Comparison of ENCODE assay signal across 14 mouse cellular contexts in the genomic region with DNA sequence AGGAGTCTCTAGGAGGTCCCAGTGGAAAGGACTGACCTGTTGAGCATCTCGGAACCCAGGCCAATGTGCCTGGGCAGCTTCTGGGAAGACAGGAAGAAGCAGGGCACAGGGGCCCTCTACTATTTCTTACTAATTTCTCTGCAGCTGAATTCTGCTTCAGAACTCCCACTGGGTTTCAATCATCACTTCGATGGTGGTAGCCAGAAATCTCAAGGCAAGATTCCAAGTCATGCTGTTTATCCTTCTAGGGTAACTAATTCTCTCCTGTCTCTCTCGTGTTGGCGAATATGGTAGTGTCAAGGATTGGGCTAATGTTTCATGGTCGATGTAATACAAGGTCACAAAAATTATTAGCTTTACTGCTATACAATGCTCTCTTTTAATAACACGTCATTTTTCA. TPM values are rescaled to one million over a fixed set of nuclear protein-coding genes. Genes with fewer than 3 reads are reported as not detected.
DNase-seq lines count a peak whose midpoint lies in the region; ATAC-seq lines count a peak whose summit lies in the region.
"Had no signal": no experiment of that assay in that cellular context is flagged by ENCODE, and none has a peak within 500 bp of the region (broad histone marks: within the 10 kb centered on the region; RNA-seq: fewer than 3 reads in every experiment).

No protein-coding gene starts in this region.

- WGBS in midbrain, embryonic 14.5 days: 79% methylated on average over 6 of the region's 6 CpGs
- WGBS in midbrain, embryonic 16.5 days: 75% methylated on average over 6 of the region's 6 CpGs
- 68% methylated on average over 6 of the region's 6 CpGs for WGBS in liver, embryonic 11.5 days

- no peak overlapping the region for H3K4me3 ChIP-seq in midbrain, embryonic 14.5 days (replicated peaks; ENCODE audit: low read depth, low read length)
- no peak overlapping the region for H3K4me3 ChIP-seq in midbrain, embryonic 16.5 days (ENCODE audit: low read depth, low read length)
- H3K4me3 ChIP-seq in liver, embryonic 11.5 days (ENCODE audit: low read depth, low read length): no peak overlapping the region
- H3K4me3 ChIP-seq: embryonic facial prominence, embryonic 15.5 days; hindbrain, embryonic 10.5 days; lung, embryonic 15.5 days; midbrain, embryonic 15.5 days had no signal

- H3K9me3 ChIP-seq in midbrain, embryonic 14.5 days (ENCODE audit: control insufficient read depth, low read length): no peaks in the 10 kb centered on the region
- H3K9me3 ChIP-seq in midbrain, embryonic 16.5 days (replicated peaks; ENCODE audit: control insufficient read depth, low read length, poor library complexity, severe bottlenecking): no peaks in the 10 kb centered on the region
- H3K9me3 ChIP-seq in liver, embryonic 11.5 days (ENCODE audit: control insufficient read depth, low read length): no peaks in the 10 kb centered on the region
- H3K9me3 ChIP-seq: embryonic facial prominence, embryonic 15.5 days; hindbrain, embryonic 10.5 days; lung, embryonic 15.5 days; midbrain, embryonic 15.5 days had no signal

- H3K9ac ChIP-seq in midbrain, embryonic 14.5 days (replicated peaks; ENCODE audit: low read length): no peak overlapping the region
- no peak overlapping the region for H3K9ac ChIP-seq in midbrain, embryonic 16.5 days (ENCODE audit: low read depth, low read length)
- no peak overlapping the region for H3K9ac ChIP-seq in liver, embryonic 11.5 days (ENCODE audit: low read depth, low read length)
- H3K9ac ChIP-seq: embryonic facial prominence, embryonic 15.5 days; lung, embryonic 15.5 days; midbrain, embryonic 15.5 days had no signal

- H3K27ac ChIP-seq in midbrain, embryonic 14.5 days (replicated peaks; ENCODE audit: low read depth, low read length): no peak overlapping the region
- H3K27ac ChIP-seq in midbrain, embryonic 16.5 days (ENCODE audit: low read length): no peak overlapping the region
- H3K27ac ChIP-seq in liver, embryonic 11.5 days (ENCODE audit: low read depth, low read length): no peak overlapping the region
- H3K27ac ChIP-seq: embryonic facial prominence, embryonic 15.5 days; hindbrain, embryonic 10.5 days; lung, embryonic 15.5 days; midbrain, embryonic 15.5 days had no signal

- DNase-seq in heart, adult 9 months (ENCODE audit: low spot score in 2 of 2): peak; percentile 7 to 31
- DNase-seq in heart, postnatal 36 days: no peak
- peak; percentile 20 for DNase-seq in midbrain, embryonic 14.5 days
- peak; percentile 58 to 72 for DNase-seq in cerebellum, postnatal 25 days
- no peak for DNase-seq in liver, embryonic 11.5 days (ENCODE audit: low spot score)
- DNase-seq in liver: no peak
- no peak for DNase-seq in MN1 (ENCODE audit: low spot score)
- DNase-seq: thymus, postnatal 4 days had no signal

- ATAC-seq in midbrain, embryonic 14.5 days (ENCODE audit: low FRiP score, low TSS enrichment): no peak
- ATAC-seq in midbrain, embryonic 16.5 days: no peak
- ATAC-seq in liver, embryonic 11.5 days (replicated peaks; ENCODE audit: low FRiP score): no peak
- ATAC-seq: CD4-positive, CD25-positive, alpha-beta regulatory T cell, adult 4 months; midbrain, embryonic 15.5 days had no signal

- H3K27me3 ChIP-seq in midbrain, embryonic 14.5 days (ENCODE audit: control insufficient read depth, insufficient read depth, low read length): no peaks in the 10 kb centered on the region
- no peaks in the 10 kb centered on the region for H3K27me3 ChIP-seq in midbrain, embryonic 16.5 days (ENCODE audit: control insufficient read depth, insufficient read depth, low read depth, low read length)
- H3K27me3 ChIP-seq in liver, embryonic 11.5 days (replicated peaks; ENCODE audit: control insufficient read depth, insufficient read depth, low read length): no peaks in the 10 kb centered on the region
- H3K27me3 ChIP-seq: embryonic facial prominence, embryonic 15.5 days; lung, embryonic 15.5 days; midbrain, embryonic 15.5 days had no signal

- peaks cover 7% of the 10 kb centered on the region for H3K36me3 ChIP-seq in midbrain, embryonic 14.5 days (ENCODE audit: control insufficient read depth, insufficient read depth, low read length)
- 0 out of 2 replicates have a peak, but pooled peaks cover 5% of the 10 kb centered on the region for H3K36me3 ChIP-seq in midbrain, embryonic 16.5 days (ENCODE audit: control insufficient read depth, insufficient read depth, low read length)
- H3K36me3 ChIP-seq in liver, embryonic 11.5 days (ENCODE audit: control insufficient read depth, insufficient read depth, low read length): no peaks in the 10 kb centered on the region
- H3K36me3 ChIP-seq: embryonic facial prominence, embryonic 15.5 days; hindbrain, embryonic 10.5 days; lung, embryonic 15.5 days; midbrain, embryonic 15.5 days had no signal

- no peaks in the 10 kb centered on the region for H3K4me1 ChIP-seq in midbrain, embryonic 14.5 days (ENCODE audit: control insufficient read depth, insufficient read depth, low read length)
- H3K4me1 ChIP-seq in midbrain, embryonic 16.5 days (ENCODE audit: control insufficient read depth, insufficient read depth, low read length): no peaks in the 10 kb centered on the region
- no peaks in the 10 kb centered on the region for H3K4me1 ChIP-seq in liver, embryonic 11.5 days (replicated peaks; ENCODE audit: control insufficient read depth, insufficient read depth, low read length)
- H3K4me1 ChIP-seq: midbrain, embryonic 15.5 days had no signal

- no peak overlapping the region for H3K4me2 ChIP-seq in midbrain, embryonic 14.5 days (ENCODE audit: low read length)
- H3K4me2 ChIP-seq in midbrain, embryonic 16.5 days (ENCODE audit: low read length): no peak overlapping the region
- no peak overlapping the region for H3K4me2 ChIP-seq in liver, embryonic 11.5 days
- H3K4me2 ChIP-seq: embryonic facial prominence, embryonic 15.5 days; lung, embryonic 15.5 days; midbrain, embryonic 15.5 days had no signal

- intact Hi-C loops in heart, postnatal 36 days (cut with DNase I): no loop called here

RNA-seq across cellular contexts. Expression of gene Ptn, which starts 34.2 kb away (rescaled TPM):
- 1 to 10 TPM; 2.7 to 4.4 TPM for total RNA-seq in heart, postnatal 36 days (2021)
- 680 and 686 TPM in 2 replicates for polyA plus RNA-seq in midbrain, embryonic 14.5 days (2014; fragmentation: Nextera tagmentation; extraction: Ambion mirVana)
- 861 and 866 TPM in 2 replicates for polyA plus RNA-seq in midbrain, embryonic 16.5 days (2015; fragmentation: Nextera tagmentation; extraction: Ambion mirVana)
- polyA plus RNA-seq in liver, embryonic 11.5 days (2014; fragmentation: Nextera tagmentation; extraction: Ambion mirVana): 232 and 261 TPM in 2 replicates
- polyA plus RNA-seq: CD4-positive, CD25-positive, alpha-beta regulatory T cell, adult 4 months had no signal

Comparison
In these comparisons a context has a peak if more than half of its experiments do, and no peak if none do; other contexts are left out.
1. DNase-seq: peak in heart, adult 9 months (2 of 2), midbrain, embryonic 14.5 days (single experiment) and cerebellum, postnatal 25 days (2 of 2); none in heart, postnatal 36 days (0 of 2), liver, embryonic 11.5 days (single experiment), liver (single experiment) and MN1 (single experiment).